Mouse (Mus musculus) intestine, postnatal 0 days (tissue): Measurements from ENCODE around the gene Slc22a23. TPM values are rescaled to one million over a fixed set of nuclear protein-coding genes. Genes with fewer than 3 reads are reported as not detected.

Experiments used
- ATAC-seq: fragments of 200-750 bp; cut with Nextera tagmentation; 2 replicates; pipeline ENCODE4 v1.8.0; 2017; ENCODE audit warnings: mild to moderate bottlenecking, moderate TSS enrichment, moderate library complexity
- H3K27ac ChIP-seq: fragments of 300-500 bp; sonication (generic); 2 replicates; pipeline ENCODE4 v1.5.1; 2014; ENCODE audit warnings: mild to moderate bottlenecking, low read depth, low read length, moderate library complexity
- H3K27me3 ChIP-seq: fragments of 300-500 bp; sonication (generic); replicated peaks from 2 replicates; pipeline ENCODE4 v1.6.1; 2014; ENCODE audit warnings: low read length, mixed read lengths; ENCODE audit not compliant: control insufficient read depth, insufficient read depth
- H3K36me3 ChIP-seq: fragments of 300-500 bp; sonication (generic); 2 replicates; pipeline ENCODE4 v1.6.1; 2014; ENCODE audit warnings: mild to moderate bottlenecking, moderate library complexity; ENCODE audit not compliant: control insufficient read depth, insufficient read depth
- H3K4me1 ChIP-seq: fragments of 300-500 bp; sonication (generic); replicated peaks from 2 replicates; pipeline ENCODE4 v1.6.1; 2014; ENCODE audit warnings: antibody characterized with exemption, low read length, mixed read lengths; ENCODE audit not compliant: control insufficient read depth, insufficient read depth
- H3K4me2 ChIP-seq: fragments of 300-500 bp; sonication (generic); replicated peaks from 2 replicates; pipeline ENCODE4 v1.6.1; 2014; ENCODE audit warnings: low read depth, mild to moderate bottlenecking, moderate library complexity
- H3K4me3 ChIP-seq: fragments of 300-500 bp; sonication (generic); 2 replicates; pipeline ENCODE4 v1.5.1; 2014; ENCODE audit warnings: low read depth, low read length
- H3K9ac ChIP-seq: fragments of 300-500 bp; sonication (generic); 2 replicates; pipeline ENCODE4 v1.6.1; 2014; ENCODE audit warnings: mild to moderate bottlenecking, low read depth, low read length
- H3K9me3 ChIP-seq: fragments of 300-500 bp; sonication (generic); 2 replicates; pipeline ENCODE4 v1.6.1; 2016; ENCODE audit warnings: mixed run types; ENCODE audit not compliant: control insufficient read depth
- CTCF ChIP-seq: sonication (generic); IDR thresholded peaks from 2 replicates; pipeline ENCODE4 v1.5.1; 2016; ENCODE audit warnings: low read depth, mild to moderate bottlenecking, control low read depth, antibody characterized with exemption, moderate library complexity
- WGBS: fragments of 180-500 bp; shearing (Covaris S2); extraction: QIAGEN DNeasy Blood & Tissue Kit; methylation state at CpG from one replicate; pipeline ENCODE4 v1.1.7; 2014; 5-methylcytosine and 5-hydroxymethylcytosine counted together
- polyA plus RNA-seq: library from polyadenylated mRNA; unstranded; fragments of >200 nt; fragmentation: Nextera tagmentation; extraction: Ambion mirVana; gene quantifications from 2 replicates; pipeline ENCODE4 v1.2.1, GENCODE M21; 2015

Gene Slc22a23
- polyA plus RNA-seq, 1 experiment from 2014 or later, result 3.4 TPM

- H3K36me3 ChIP-seq, result no peaks in the 10 kb centered on the region
- no peak overlapping the region for H3K4me2 ChIP-seq
- no peak overlapping the region; the same call in 1 of the 2 replicates for H3K9ac ChIP-seq
- no peak overlapping the region for H3K4me3 ChIP-seq
- H3K27me3 ChIP-seq, result no peaks in the 10 kb centered on the region
- TF ChIP-seq CTCF, result no peak
- no peak overlapping the region for H3K27ac ChIP-seq
- WGBS, result 86% methylated on average over 7 of the region's 7 CpGs
- ATAC-seq, result no peak
- 0 out of 2 replicates have a peak, but pooled peaks cover 15% of the 10 kb centered on the region for H3K4me1 ChIP-seq
- H3K9me3 ChIP-seq, result no peaks in the 10 kb centered on the region
These were observed 13.4 kb downstream of the Slc22a23 start for GRCm38 (mm10) chr13:34331399-34332186.

GRCm38 (mm10) chr13:34329589-34329988, 15.4 kb downstream of the Slc22a23 start:
- no peak overlapping the region for H3K9ac ChIP-seq
- no peaks in the 10 kb centered on the region for H3K9me3 ChIP-seq
- no peak overlapping the region for H3K27ac ChIP-seq
- TF ChIP-seq CTCF, result no peak
- no peak for ATAC-seq
- no peaks in the 10 kb centered on the region for H3K36me3 ChIP-seq
- H3K4me3 ChIP-seq, result no peak overlapping the region
- H3K4me2 ChIP-seq, result no peak overlapping the region
- H3K4me1 ChIP-seq, result 0 out of 2 replicates have a peak, but pooled peaks cover 12% of the 10 kb centered on the region
- 82% methylated on average over 4 of the region's 4 CpGs for WGBS
- H3K27me3 ChIP-seq, result no peaks in the 10 kb centered on the region

GRCm38 (mm10) chr13:34326992-34327391, 18.0 kb downstream of the Slc22a23 start:
- Histone ChIP-seq H3K4me2 (no peak overlapping the region), H3K4me1 (0 out of 2 replicates have a peak, but pooled peaks cover 5% of the 10 kb centered on the region), H3K9ac (no peak overlapping the region), H3K27ac (no peak overlapping the region), H3K27me3 (no peaks in the 10 kb centered on the region), H3K36me3 (no peaks in the 10 kb centered on the region), H3K9me3 (no peaks in the 10 kb centered on the region), H3K4me3 (no peak overlapping the region)
- no peak for ATAC-seq
- WGBS, result 92% methylated on average over 1 of the region's 1 CpGs
- no peak for TF ChIP-seq CTCF

GRCm38 (mm10) chr13:34323361-34323760, 21.6 kb downstream of the Slc22a23 start:
- H3K4me3 ChIP-seq, result no peak overlapping the region
- no peaks in the 10 kb centered on the region for H3K27me3 ChIP-seq
- no peak for ATAC-seq
- no peak overlapping the region for H3K9ac ChIP-seq
- H3K4me1 ChIP-seq, result 0 out of 2 replicates have a peak, but pooled peaks cover 8% of the 10 kb centered on the region
- no peaks in the 10 kb centered on the region for H3K36me3 ChIP-seq
- H3K9me3 ChIP-seq, result no peaks in the 10 kb centered on the region
- TF ChIP-seq CTCF, result no peak
- 61% methylated on average over 2 of the region's 2 CpGs for WGBS
- H3K4me2 ChIP-seq, result no peak overlapping the region
- H3K27ac ChIP-seq, result no peak overlapping the region

GRCm38 (mm10) chr13:34320482-34320881, 24.5 kb downstream of the Slc22a23 start:
- WGBS, result 41% methylated on average over 4 of the region's 4 CpGs
- 0 out of 2 replicates have a peak, but pooled peaks cover 12% of the 10 kb centered on the region for H3K4me1 ChIP-seq
- no peaks in the 10 kb centered on the region for H3K36me3 ChIP-seq
- H3K27me3 ChIP-seq, result no peaks in the 10 kb centered on the region
- ATAC-seq, result peak; percentile 90
- TF ChIP-seq CTCF, result no peak
- peak overlapping the region; percentile 60; the same call in 1 of the 2 replicates for H3K27ac ChIP-seq
- no peak overlapping the region for H3K4me3 ChIP-seq
- no peak overlapping the region for H3K9ac ChIP-seq
- H3K4me2 ChIP-seq, result no peak overlapping the region
- H3K9me3 ChIP-seq, result no peaks in the 10 kb centered on the region

- Histone ChIP-seq H3K4me2 (no peak overlapping the region), H3K9ac (no peak overlapping the region), H3K36me3 (no peaks in the 10 kb centered on the region), H3K27me3 (no peaks in the 10 kb centered on the region), H3K27ac (no peak overlapping the region), H3K9me3 (no peaks in the 10 kb centered on the region), H3K4me3 (no peak overlapping the region), H3K4me1 (0 out of 2 replicates have a peak, but pooled peaks cover 12% of the 10 kb centered on the region)
- TF ChIP-seq CTCF, result no peak
- ATAC-seq, result peak; percentile 60
- 52% methylated on average over 4 of the region's 4 CpGs for WGBS
These were observed 27.9 kb downstream of the Slc22a23 start for GRCm38 (mm10) chr13:34317051-34317450.
